Mouse (Mus musculus): ENCODE measurements around the gene Ank3.
"Not testable (repeated sequence)": the region's sequence is repeated elsewhere in the genome, so short reads cannot be mapped to it uniquely, and the experiment has no call there.

The Ank3 gene

DNA sequence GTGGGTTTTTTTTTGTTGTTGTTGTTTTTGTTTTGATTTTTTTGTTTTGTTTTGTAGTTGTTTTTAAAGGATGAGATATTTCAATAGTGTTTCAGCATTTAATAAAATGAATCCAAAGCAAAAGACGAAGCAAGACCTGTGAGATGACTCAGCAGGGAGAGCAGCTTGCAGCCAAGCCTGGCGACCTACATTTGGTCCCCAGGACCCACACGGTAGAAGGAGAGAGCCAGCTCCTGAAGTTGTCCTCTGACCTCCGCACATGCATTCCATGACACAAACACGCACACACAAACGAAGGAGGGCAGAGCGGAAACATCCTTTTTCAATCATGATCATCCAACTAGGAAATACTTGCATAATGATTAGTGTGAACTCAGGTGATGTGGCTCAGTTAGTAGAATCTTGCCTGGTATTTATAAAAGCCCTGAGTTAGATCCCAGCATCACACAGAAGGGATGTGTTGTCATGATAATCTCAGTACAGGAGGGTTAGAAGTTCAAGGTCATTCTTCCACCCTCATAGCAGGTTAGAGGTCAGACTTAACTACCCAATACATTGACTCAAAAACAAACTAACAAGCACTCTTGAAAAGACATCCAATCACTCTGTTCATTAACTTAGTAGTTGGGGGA, 461.4 kb downstream of the Ank3 start:
- no peak for DNase-seq

GRCm38 (mm10) chr10:69862829-69863228, 464.3 kb downstream of the Ank3 start:
- DNase-seq: no peak

GRCm38 (mm10) chr10:69870348-69870747, 471.8 kb downstream of the Ank3 start:
- peak; percentile 77 for DNase-seq

DNA sequence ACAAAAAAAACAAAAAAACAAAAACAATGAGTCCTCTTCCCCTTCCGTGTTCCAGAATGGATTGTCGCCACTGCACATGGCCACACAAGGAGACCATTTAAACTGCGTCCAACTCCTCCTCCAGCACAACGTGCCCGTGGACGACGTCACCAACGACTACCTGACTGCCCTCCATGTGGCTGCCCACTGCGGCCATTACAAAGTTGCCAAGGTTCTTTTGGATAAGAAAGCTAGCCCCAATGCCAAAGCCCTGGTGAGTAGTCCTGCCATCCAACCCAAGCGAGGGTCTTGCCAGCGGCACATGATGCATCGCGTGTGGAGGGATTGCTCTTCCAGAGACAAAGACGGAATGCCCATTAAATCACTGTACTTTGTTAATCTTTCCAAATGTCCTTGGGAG, 472.4 kb downstream of the Ank3 start:
- no peak for DNase-seq

- DNase-seq: no peak
Measured at GRCm38 (mm10) chr10:69872182-69872741, 473.7 kb downstream of the Ank3 start.

DNA sequence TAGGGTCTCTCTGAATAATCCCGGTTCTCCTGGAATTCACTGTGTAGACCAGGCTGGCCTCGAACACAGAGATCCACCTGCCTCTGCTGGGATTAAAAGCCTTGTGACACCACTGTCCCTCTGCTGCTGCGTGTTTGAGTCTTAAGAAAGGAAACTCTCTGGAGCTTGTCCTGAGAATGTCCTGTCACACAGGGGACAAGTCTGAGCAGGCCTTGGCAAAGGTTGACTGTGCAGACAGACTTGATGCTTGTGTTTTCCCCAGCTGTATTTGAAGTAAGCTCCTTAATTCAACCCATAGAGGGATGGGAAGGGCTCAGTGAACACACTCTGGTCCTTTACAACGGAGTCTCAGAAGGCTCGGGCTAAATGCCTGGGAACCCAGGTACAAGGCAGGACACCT, 474.3 kb downstream of the Ank3 start:
- DNase-seq: no peak

DNA sequence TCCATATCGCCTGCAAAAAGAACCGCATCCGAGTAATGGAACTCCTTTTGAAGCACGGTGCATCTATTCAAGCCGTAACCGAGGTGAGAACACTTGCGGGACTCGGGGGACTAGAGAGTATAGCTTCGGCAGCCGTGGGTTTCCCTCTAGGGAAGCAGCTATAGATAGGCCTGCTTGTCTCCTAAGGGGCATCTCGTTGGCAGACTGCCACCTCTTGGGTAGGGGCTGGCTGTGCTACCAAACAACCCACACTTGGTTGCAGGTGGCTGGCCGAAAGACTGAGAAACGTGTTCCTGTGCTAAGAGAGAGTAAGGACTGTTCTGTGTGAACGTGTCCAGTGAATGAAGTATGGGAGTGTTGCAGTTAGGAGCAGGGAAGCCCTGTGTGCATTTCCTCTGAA, 476.2 kb downstream of the Ank3 start:
- no peak for DNase-seq

- DNase-seq: no peak
Measured at GRCm38 (mm10) chr10:69883935-69884680, 485.5 kb downstream of the Ank3 start.

DNA sequence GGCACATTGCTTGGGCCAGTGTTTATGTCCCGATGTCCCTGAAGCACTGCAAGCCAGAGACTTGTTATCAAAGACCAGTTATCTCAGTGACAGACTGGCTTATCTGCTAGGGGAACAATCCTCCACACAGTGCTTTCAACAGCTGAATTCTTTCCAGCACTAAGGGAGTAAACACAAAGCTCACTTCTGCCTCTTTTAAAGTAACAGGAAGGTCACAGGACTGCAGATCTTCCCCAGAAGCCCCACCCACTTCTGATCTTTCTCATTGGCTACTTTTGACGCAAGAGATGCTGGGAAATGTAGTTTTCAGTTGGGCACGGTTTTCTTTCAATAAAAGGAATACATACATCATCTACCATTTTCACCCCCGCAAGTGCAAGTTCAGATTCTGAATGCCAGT, 489.8 kb downstream of the Ank3 start:
- peak; percentile 48 for DNase-seq

DNA sequence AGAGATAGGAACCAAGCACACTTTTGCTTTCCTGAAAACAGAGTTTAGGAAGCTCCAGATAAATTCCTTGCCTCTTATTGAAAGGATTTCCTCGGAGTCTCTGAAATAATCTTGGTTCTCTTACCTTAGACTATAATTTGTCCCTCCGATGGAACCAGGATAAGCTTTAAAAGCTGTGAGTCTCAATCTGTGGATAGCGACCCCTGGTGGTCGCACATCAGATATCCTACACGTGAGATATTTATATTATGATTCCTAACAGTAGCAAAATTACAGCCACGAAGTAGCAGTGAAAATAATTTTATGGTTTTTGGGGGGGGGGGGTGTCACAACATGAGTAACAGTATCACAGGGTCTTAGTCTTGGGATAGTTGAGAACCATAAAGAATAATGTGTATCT, 491.2 kb downstream of the Ank3 start:
- peak; percentile 62 for DNase-seq

DNA sequence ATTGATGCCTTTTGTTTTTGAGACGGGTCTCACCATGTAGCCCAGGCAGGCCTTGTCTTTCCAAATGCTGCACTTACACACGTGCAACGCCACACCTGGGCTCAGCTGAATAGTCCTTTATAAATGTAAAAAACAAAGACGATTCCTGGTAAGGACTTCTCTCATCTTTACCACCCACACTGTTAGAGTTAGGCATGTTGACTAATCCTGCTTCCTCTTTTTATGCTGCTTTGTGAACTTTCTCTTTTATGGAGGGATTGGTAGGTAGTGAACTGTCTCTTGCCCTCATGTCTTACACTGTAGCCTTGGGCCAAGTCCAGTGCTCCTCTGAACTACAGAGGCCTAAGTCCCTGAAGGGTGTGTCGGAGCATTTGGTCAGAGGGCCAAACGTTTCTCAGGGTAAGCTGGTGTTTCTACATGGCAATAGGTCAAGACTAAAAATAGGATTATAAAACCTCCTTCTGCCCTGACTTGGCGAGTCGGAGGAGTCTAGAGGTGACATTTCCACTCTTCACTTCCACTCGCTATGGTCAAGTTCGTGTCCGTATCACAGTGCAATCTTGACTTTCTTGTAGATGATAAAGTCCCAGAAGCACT, 491.9 kb downstream of the Ank3 start:
- DNase-seq: no peak

GRCm38 (mm10) chr10:69892162-69892561, 493.6 kb downstream of the Ank3 start:
- no peak for DNase-seq

DNA sequence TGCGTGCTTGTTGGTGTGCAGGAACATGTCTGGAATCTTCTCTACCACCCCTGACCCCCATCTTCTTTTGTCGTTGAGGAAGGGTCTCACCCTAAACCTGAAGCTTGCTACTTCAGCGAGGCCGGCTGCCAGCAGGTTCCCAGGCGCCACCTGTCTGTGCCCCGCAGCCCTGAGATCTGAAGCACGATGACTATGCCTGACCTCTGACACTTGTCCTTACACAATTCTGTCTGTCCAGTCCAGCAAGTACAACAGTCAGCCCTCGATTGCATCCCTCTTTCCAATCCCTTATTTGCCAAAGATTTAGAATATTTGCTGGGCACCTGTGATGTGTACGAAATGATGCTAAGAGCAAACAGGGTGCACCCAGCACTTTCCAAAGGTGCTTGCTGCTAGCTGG, 497.0 kb downstream of the Ank3 start:
- DNase-seq: no peak

DNA sequence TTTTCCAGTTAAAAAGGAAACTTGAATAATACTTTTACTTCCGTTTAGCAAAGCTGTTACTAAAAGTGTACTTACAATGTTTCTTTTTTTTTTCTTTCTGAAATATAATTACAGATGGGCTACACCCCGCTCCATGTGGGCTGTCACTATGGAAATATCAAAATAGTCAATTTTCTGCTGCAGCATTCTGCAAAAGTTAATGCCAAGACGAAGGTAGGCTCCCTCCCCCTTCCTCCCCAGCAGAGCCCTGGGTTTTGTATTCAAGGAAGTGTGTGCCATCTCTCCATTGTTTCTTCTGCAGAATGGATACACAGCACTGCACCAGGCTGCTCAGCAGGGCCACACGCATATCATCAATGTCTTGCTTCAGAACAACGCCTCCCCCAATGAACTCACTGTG, 499.4 kb downstream of the Ank3 start:
- no peak for DNase-seq

DNA sequence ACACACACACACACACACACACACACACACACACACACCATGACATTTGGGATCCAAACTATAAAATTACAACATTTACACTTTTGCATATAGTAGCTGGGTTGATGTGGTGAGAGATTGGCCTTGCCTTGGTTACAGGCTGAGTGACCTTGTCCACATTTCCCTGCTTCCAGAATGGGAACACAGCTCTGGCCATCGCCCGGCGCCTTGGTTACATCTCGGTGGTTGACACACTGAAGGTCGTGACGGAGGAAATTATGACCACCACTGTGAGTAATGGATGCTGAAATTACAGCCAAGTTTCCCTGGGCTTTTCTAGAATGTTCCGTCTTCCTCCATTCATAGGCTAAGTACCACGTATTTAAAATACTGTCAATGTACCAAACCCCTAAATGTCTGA, 500.2 kb downstream of the Ank3 start:
- DNase-seq: no peak

DNA sequence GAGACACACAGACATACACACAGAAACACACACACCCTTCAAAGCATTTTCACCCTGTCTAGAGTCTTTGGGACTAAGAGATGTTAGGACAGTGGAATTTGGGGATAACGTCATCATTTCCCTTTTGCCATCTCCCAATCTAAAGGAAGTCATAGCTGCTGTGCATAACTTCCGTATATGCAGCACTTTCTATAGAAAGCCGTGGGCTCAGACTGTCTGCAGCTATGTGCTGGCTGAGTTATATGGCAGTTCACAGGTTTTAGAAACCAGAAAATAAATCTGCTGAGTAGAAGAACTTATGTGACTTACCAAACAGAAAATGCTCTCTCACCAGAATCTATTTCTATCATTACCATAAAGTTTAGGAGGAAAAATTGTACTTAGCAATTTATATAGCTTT, 501.2 kb downstream of the Ank3 start:
- DNase-seq: no peak

DNA sequence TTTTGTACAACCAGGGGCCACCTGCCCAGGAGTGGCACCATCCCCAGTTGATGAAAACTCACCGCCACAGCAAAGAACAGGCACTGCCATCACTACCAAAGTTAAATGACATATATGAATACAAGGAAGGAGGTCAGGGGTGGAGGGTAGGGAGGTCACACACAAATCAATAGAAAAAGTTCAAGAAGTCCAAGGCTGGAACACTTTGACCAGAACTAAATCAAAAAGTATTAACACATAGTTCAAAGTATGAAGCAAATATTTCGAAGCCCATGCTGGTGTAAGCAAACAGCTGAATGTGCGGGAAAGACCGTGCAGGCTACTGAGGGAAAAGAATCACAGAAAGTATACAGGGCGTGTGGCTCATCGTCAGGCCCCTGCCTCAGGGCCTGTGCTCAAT, 503.5 kb downstream of the Ank3 start:
- DNase-seq: no peak

GRCm38 (mm10) chr10:69904321-69904720, 505.7 kb downstream of the Ank3 start:
- no peak for DNase-seq

- no peak for DNase-seq
Measured at GRCm38 (mm10) chr10:69907795-69908764, 509.5 kb downstream of the Ank3 start.

GRCm38 (mm10) chr10:69909856-69910255, 511.3 kb downstream of the Ank3 start:
- DNase-seq: no peak

GRCm38 (mm10) chr10:69910304-69910703, 511.7 kb downstream of the Ank3 start:
- DNase-seq: peak; percentile 65

DNA sequence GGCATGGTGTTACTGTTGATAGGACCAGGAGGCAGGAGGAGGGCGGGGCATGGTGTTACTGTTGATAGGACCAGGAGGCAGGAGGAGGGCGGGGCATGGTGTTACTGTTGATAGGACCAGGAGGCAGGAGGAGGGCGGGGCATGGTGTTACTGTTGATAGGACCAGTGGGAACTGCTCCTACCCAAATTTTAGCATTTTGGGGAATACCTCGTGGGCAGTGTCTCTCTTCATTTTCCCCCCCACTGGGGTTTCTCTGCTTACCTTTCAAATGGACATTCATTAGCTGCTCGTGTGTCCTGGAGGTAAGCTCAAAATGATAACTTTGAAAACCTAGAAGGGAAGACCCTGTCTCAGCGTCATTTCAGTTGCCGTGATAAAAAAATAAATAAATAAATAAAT, 512.2 kb downstream of the Ank3 start:
- DNase-seq: not testable (repeated sequence)

DNA sequence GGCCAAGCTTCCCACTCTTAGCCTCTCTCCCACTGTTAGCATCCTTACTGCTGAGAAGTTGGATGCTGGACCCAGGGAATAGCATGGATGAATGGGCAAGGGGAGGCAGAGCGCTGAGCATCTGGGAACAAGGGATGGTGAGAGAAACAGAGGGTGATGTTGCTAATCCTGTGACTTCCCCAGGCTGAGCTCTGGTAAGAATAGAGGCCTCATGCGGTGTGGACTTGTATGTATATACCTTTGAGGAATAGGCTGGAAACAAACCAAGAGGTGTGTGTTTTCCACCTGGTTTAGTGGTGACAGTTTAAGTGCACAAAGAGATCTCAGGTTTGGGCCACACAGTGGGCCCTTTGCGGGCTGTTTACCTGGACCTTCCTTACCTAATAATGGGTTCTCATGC, 517.0 kb downstream of the Ank3 start:
- no peak for DNase-seq

Data from retina, postnatal 1 day (tissue).